Mouse (Mus musculus) G1E (cell line): ENCODE results near the gene Hdac10.

Source experiments
- CTCF ChIP-seq: IDR thresholded peaks from 2 replicates; pipeline ENCODE4 v1.5.1; 2012; ENCODE audit warnings: low read depth, low read length, inconsistent platforms, mixed read lengths
- GATA1 ChIP-seq: IDR thresholded peaks from 2 replicates; pipeline ENCODE4 v1.6.1; 2012; ENCODE audit warnings: borderline replicate concordance, low read length, inconsistent platforms, mixed read lengths
- GATA2 ChIP-seq: IDR thresholded peaks from 2 replicates; pipeline ENCODE4 v1.6.1; 2012; ENCODE audit warnings: low read depth, low read length, inconsistent platforms, borderline replicate concordance

GRCm38 (mm10) chr15:89150041-89150390 lies 21.5 kb upstream of the Hdac10 start:
- TF ChIP-seq GATA1 (no peak), CTCF (no peak), GATA2 (no peak)
